Mouse (Mus musculus): ENCODE data around the gene Ubqln4. TPM values are rescaled to one million over a fixed set of nuclear protein-coding genes. Genes with fewer than 3 reads are reported as not detected.

The Ubqln4 gene
- polyA plus RNA-seq, 2 experiments: 52.5 to 90.4 TPM

GRCm38 (mm10) chr3:88548180-88548917 lies 5.2 kb upstream of the Ubqln4 start, which contains the start of gene Rab25:
Gene Rab25 (minus strand): TSS chr3:88548300.
- H3K27me3 ChIP-seq (ENCODE audit: control insufficient read depth, insufficient read depth, low read length): no peaks in the 10 kb centered on the region
- no peak for TF ChIP-seq POLR2A (IDR thresholded peaks at IDR 0.05; ENCODE audit: borderline replicate concordance, extremely low read depth, insufficient read depth, insufficient read length)
- WGBS: 38% methylated on average over 18 of the region's 18 CpGs
- no peaks in the 10 kb centered on the region for H3K9me3 ChIP-seq (ENCODE audit: control insufficient read depth, low read length)
- no peak within 1 kb of the TSS for H3K4me2 ChIP-seq (replicated peaks; ENCODE audit: low read depth, low read length, severe bottlenecking)
- no peak within 1 kb of the TSS for H3K4me3 ChIP-seq (replicated peaks; ENCODE audit: low read length)
- no peak for ATAC-seq (ENCODE audit: low FRiP score, low read depth)
- no peak for DNase-seq (ENCODE audit: low spot score)
- H3K9ac ChIP-seq (ENCODE audit: low read depth, low read length, severe bottlenecking): no peak within 1 kb of the TSS
- no peak within 1 kb of the TSS for H3K27ac ChIP-seq (replicated peaks; ENCODE audit: low read depth, low read length)
- H3K4me1 ChIP-seq (ENCODE audit: control insufficient read depth, insufficient read depth, low read length): peaks cover 6% of the 10 kb centered on the region
- H3K36me3 ChIP-seq (ENCODE audit: control insufficient read depth, insufficient read depth, low read length): no peaks in the 10 kb centered on the region

- no peak for DNase-seq (ENCODE audit: low spot score)
- Histone ChIP-seq H3K4me3 (replicated peaks; ENCODE audit: low read length) (no peak overlapping the region), H3K27ac (replicated peaks; ENCODE audit: low read depth, low read length) (no peak overlapping the region), H3K9ac (ENCODE audit: low read depth, low read length, severe bottlenecking) (0 out of 2 replicates have a peak overlapping the region, but pooled peaks have one; percentile 63), H3K9me3 (ENCODE audit: control insufficient read depth, low read length) (no peaks in the 10 kb centered on the region), H3K4me1 (ENCODE audit: control insufficient read depth, insufficient read depth, low read length) (peaks cover 9% of the 10 kb centered on the region), H3K27me3 (ENCODE audit: control insufficient read depth, insufficient read depth, low read length) (no peaks in the 10 kb centered on the region), H3K4me2 (replicated peaks; ENCODE audit: low read depth, low read length, severe bottlenecking) (no peak overlapping the region), H3K36me3 (ENCODE audit: control insufficient read depth, insufficient read depth, low read length) (peaks cover 10% of the 10 kb centered on the region)
- 90% methylated on average over 4 of the region's 4 CpGs for WGBS
- no peak for TF ChIP-seq POLR2A (IDR thresholded peaks at IDR 0.05; ENCODE audit: borderline replicate concordance, extremely low read depth, insufficient read depth, insufficient read length)
- ATAC-seq (ENCODE audit: low FRiP score, low read depth): no peak
These were observed 2.0 kb upstream of the Ubqln4 start for GRCm38 (mm10) chr3:88551586-88551985.

- no peak for TF ChIP-seq POLR2A (IDR thresholded peaks at IDR 0.05; ENCODE audit: borderline replicate concordance, extremely low read depth, insufficient read depth, insufficient read length)
- no peaks in the 10 kb centered on the region for H3K27me3 ChIP-seq (ENCODE audit: control insufficient read depth, insufficient read depth, low read length)
- peaks cover 9% of the 10 kb centered on the region for H3K4me1 ChIP-seq (ENCODE audit: control insufficient read depth, insufficient read depth, low read length)
- ATAC-seq (ENCODE audit: low FRiP score, low read depth): no peak
- H3K36me3 ChIP-seq (ENCODE audit: control insufficient read depth, insufficient read depth, low read length): peaks cover 16% of the 10 kb centered on the region
- no peak for DNase-seq (ENCODE audit: low spot score)
- peak overlapping the region; percentile 63 for H3K9ac ChIP-seq (ENCODE audit: low read depth, low read length, severe bottlenecking)
- WGBS: 23% methylated on average over 16 of the region's 16 CpGs
- H3K27ac ChIP-seq (replicated peaks; ENCODE audit: low read depth, low read length): peak overlapping the region; percentile 48; the same call in 1 of the 2 replicates
- peak overlapping the region; percentile 87 for H3K4me3 ChIP-seq (replicated peaks; ENCODE audit: low read length)
- H3K9me3 ChIP-seq (ENCODE audit: control insufficient read depth, low read length): no peaks in the 10 kb centered on the region
- H3K4me2 ChIP-seq (replicated peaks; ENCODE audit: low read depth, low read length, severe bottlenecking): peak overlapping the region; percentile 92
These were observed 1.4 kb upstream of the Ubqln4 start for GRCm38 (mm10) chr3:88552082-88552645.

- peak within 1 kb of the TSS; percentile 84 for H3K9ac ChIP-seq (ENCODE audit: low read depth, low read length, severe bottlenecking)
- H3K27ac ChIP-seq (replicated peaks; ENCODE audit: low read depth, low read length): peak within 1 kb of the TSS; percentile 95
- TF ChIP-seq POLR2A (IDR thresholded peaks at IDR 0.05; ENCODE audit: borderline replicate concordance, extremely low read depth, insufficient read depth, insufficient read length): peak; percentile 64; the same call in 1 of the 2 replicates
- peaks cover 9% of the 10 kb centered on the region for H3K4me1 ChIP-seq (ENCODE audit: control insufficient read depth, insufficient read depth, low read length)
- ATAC-seq (ENCODE audit: low FRiP score, low read depth) (peak; percentile 90), DNase-seq (ENCODE audit: low spot score) (peak; percentile 100)
- H3K4me2 ChIP-seq (replicated peaks; ENCODE audit: low read depth, low read length, severe bottlenecking): peak within 1 kb of the TSS; percentile 92
- under 1% methylated on average over 48 of the region's 48 CpGs for WGBS
- peaks cover 23% of the 10 kb centered on the region for H3K36me3 ChIP-seq (ENCODE audit: control insufficient read depth, insufficient read depth, low read length)
- no peaks in the 10 kb centered on the region for H3K9me3 ChIP-seq (ENCODE audit: control insufficient read depth, low read length)
- peak within 1 kb of the TSS; percentile 87 for H3K4me3 ChIP-seq (replicated peaks; ENCODE audit: low read length)
- H3K27me3 ChIP-seq (ENCODE audit: control insufficient read depth, insufficient read depth, low read length): no peaks in the 10 kb centered on the region
These were observed 658 bp upstream of the Ubqln4 start, which contains the start of gene Lamtor2 for GRCm38 (mm10) chr3:88552676-88553524. Gene Lamtor2 (minus strand): TSS chr3:88553074.
